Mouse (Mus musculus) bone marrow, adult 2 months (tissue): ENCODE measurements around the gene Mmab. TPM values are rescaled to one million over a fixed set of nuclear protein-coding genes. Genes with fewer than 3 reads are reported as not detected.

Experiments used
- H3K27ac ChIP-seq: fragments of 200-500 bp; 2 replicates; pipeline ENCODE4 v1.5.1; 2012; ENCODE audit warnings: low read depth, mild to moderate bottlenecking, control low read depth, inconsistent platforms, low read length; ENCODE audit not compliant: control insufficient read depth, poor library complexity, insufficient read depth
- H3K4me1 ChIP-seq: fragments of 200-500 bp; 2 replicates; pipeline ENCODE4 v1.6.1; 2011; ENCODE audit warnings: low read length; ENCODE audit not compliant: control insufficient read depth, insufficient read depth
- H3K4me3 ChIP-seq: fragments of 200-500 bp; replicated peaks from 2 replicates; pipeline ENCODE3; 2011; ENCODE audit warnings: mild to moderate bottlenecking, low read depth, low read length, control low read depth; ENCODE audit not compliant: control insufficient read depth
- CTCF ChIP-seq: fragments of 200-500 bp; IDR thresholded peaks from 2 replicates; pipeline ENCODE4 v1.5.1; 2011; ENCODE audit warnings: low read length, control low read depth; ENCODE audit not compliant: control insufficient read depth, insufficient read depth
- POLR2A ChIP-seq: fragments of 200-500 bp; IDR thresholded peaks from 2 replicates; pipeline ENCODE4 v1.6.1; 2011; ENCODE audit warnings: low read depth, mild to moderate bottlenecking, control low read depth, low read length, borderline replicate concordance; ENCODE audit not compliant: control insufficient read depth
- WGBS: fragments of 180-500 bp; shearing (Covaris S2); methylation state at CpG from one replicate; pipeline ENCODE4 v1.1.7; 2018; 5-methylcytosine and 5-hydroxymethylcytosine counted together
- polyA plus RNA-seq: library from polyadenylated mRNA; stranded (reverse); fragments of >200 nt; gene quantifications from 2 replicates; pipeline ENCODE4 v1.2.4, GENCODE M21; 2011; ENCODE audit warnings: low replicate concordance; ENCODE audit not compliant: missing spikeins, insufficient read depth, insufficient read length

Mmab gene
- polyA plus RNA-seq, 1 experiment, result 9.1 TPM

GRCm38 (mm10) chr5:114407810-114408209, 36.0 kb downstream of the Mmab start:
- TF ChIP-seq POLR2A (no peak), CTCF (no peak)
- WGBS, result 91% methylated on average over 9 of the region's 9 CpGs
- no peak overlapping the region for H3K4me3 ChIP-seq

GRCm38 (mm10) chr5:114407269-114407668, 36.6 kb downstream of the Mmab start:
- 87% methylated on average over 10 of the region's 10 CpGs for WGBS
- Histone ChIP-seq H3K4me3 (no peak overlapping the region), H3K4me1 (no peaks in the 10 kb centered on the region), H3K27ac (no peak overlapping the region)
- no peak for TF ChIP-seq POLR2A
- TF ChIP-seq CTCF, result no peak

More at GRCm38 (mm10) chr5:114407810-114408209, 36.0 kb downstream of the Mmab start:
- H3K4me1 ChIP-seq, result no peaks in the 10 kb centered on the region
- H3K27ac ChIP-seq, result no peak overlapping the region

GRCm38 (mm10) chr5:114406592-114406991, 37.3 kb downstream of the Mmab start:
- Histone ChIP-seq H3K4me1 (no peaks in the 10 kb centered on the region), H3K4me3 (no peak overlapping the region), H3K27ac (no peak overlapping the region)
- TF ChIP-seq POLR2A (no peak), CTCF (no peak)
- WGBS, result 91% methylated on average over 14 of the region's 14 CpGs

- WGBS, result 89% methylated on average over 9 of the region's 9 CpGs
Observed at GRCm38 (mm10) chr5:114393169-114393568, 50.7 kb downstream of the Mmab start.

GRCm38 (mm10) chr5:114384448-114384847, 59.4 kb downstream of the Mmab start:
- peaks cover 1% of the 10 kb centered on the region; the same call in 1 of the 2 replicates for H3K4me1 ChIP-seq
- 81% methylated on average over 8 of the region's 8 CpGs for WGBS
- no peak overlapping the region for H3K27ac ChIP-seq
- no peak for TF ChIP-seq POLR2A
- no peak for TF ChIP-seq CTCF
- no peak overlapping the region for H3K4me3 ChIP-seq

More at GRCm38 (mm10) chr5:114393169-114393568, 50.7 kb downstream of the Mmab start:
- no peak overlapping the region for H3K4me3 ChIP-seq
- H3K4me1 ChIP-seq, result no peaks in the 10 kb centered on the region
- no peak overlapping the region for H3K27ac ChIP-seq
- no peak for TF ChIP-seq CTCF
- TF ChIP-seq POLR2A, result no peak

GRCm38 (mm10) chr5:114383184-114383904, 60.5 kb downstream of the Mmab start:
- Histone ChIP-seq H3K4me3 (no peak overlapping the region), H3K4me1 (peaks cover 1% of the 10 kb centered on the region; the same call in 1 of the 2 replicates), H3K27ac (no peak overlapping the region)
- TF ChIP-seq CTCF (peak; percentile 85), POLR2A (no peak)
- WGBS, result 78% methylated on average over 9 of the region's 9 CpGs

Other genes with a start within 250 kb of the Mmab start
- not detected in 2 replicates for gene Foxn4, start 170.3 kb downstream of the Mmab start, polyA plus RNA-seq
- gene Myo1h, start 154.9 kb downstream of the Mmab start, polyA plus RNA-seq, result 0.61 and 2.1 TPM in 2 replicates
- gene Kctd10, start 63.6 kb downstream of the Mmab start, polyA plus RNA-seq, result 17.4 and 29.7 TPM in 2 replicates
- gene Ube3b, start 63.5 kb downstream of the Mmab start, polyA plus RNA-seq, result 27.8 and 51.0 TPM in 2 replicates
- 6.7 and 7.7 TPM in 2 replicates for gene Mvk, start 209 bp upstream of the Mmab start, polyA plus RNA-seq
- gene Fam222a, start 124.0 kb upstream of the Mmab start, polyA plus RNA-seq, result 0.92 TPM in 1 of 2 replicates, not detected in the other
- 1.3 and 5.0 TPM in 2 replicates for gene Trpv4, start 214.4 kb upstream of the Mmab start, polyA plus RNA-seq
- 28.3 and 33.5 TPM in 2 replicates for gene Gltp, start 246.9 kb upstream of the Mmab start, polyA plus RNA-seq